Mouse (Mus musculus): Measurements from ENCODE around the gene Ttll4.

- TF ChIP-seq CTCF (IDR thresholded peaks at IDR 0.05; ENCODE audit: low read depth) (no peak), EP300 (IDR thresholded peaks at IDR 0.05; ENCODE audit: low read depth) (no peak)
These were observed 814 bp downstream of the Ttll4 start for GRCm38 (mm10) chr1:74662253-74662865.
